Mouse (Mus musculus): ENCODE data around the gene Ephb1. TPM values are rescaled to one million over a fixed set of nuclear protein-coding genes. Genes with fewer than 3 reads are reported as not detected.

The Ephb1 gene
- polyA plus RNA-seq, 1 experiment: 2.7 TPM

GRCm38 (mm10) chr9:102297176-102297575 lies 57.3 kb downstream of the Ephb1 start:
- H3K4me1 ChIP-seq (ENCODE audit: control insufficient read depth, insufficient read depth, low read length): no peaks in the 10 kb centered on the region
- H3K27ac ChIP-seq (ENCODE audit: insufficient read depth, low read depth, low read length): no peak overlapping the region
- no peak overlapping the region for H3K4me3 ChIP-seq (ENCODE audit: insufficient read depth, low read depth, low read length)
- DNase-seq: no peak
- TF ChIP-seq POLR2A (IDR thresholded peaks at IDR 0.05; ENCODE audit: low read depth, low read length) (no peak), CTCF (conservative IDR thresholded peaks at IDR 0.05; ENCODE audit: insufficient read depth, insufficient read length, low read depth, low read length) (no peak)
- WGBS: 76% methylated on average over 3 of the region's 3 CpGs
- no peaks in the 10 kb centered on the region for H3K36me3 ChIP-seq (ENCODE audit: control insufficient read depth, insufficient read depth, low read length)
- no peaks in the 10 kb centered on the region for H3K27me3 ChIP-seq (replicated peaks; ENCODE audit: control insufficient read depth, insufficient read depth, low read length)

DNA sequence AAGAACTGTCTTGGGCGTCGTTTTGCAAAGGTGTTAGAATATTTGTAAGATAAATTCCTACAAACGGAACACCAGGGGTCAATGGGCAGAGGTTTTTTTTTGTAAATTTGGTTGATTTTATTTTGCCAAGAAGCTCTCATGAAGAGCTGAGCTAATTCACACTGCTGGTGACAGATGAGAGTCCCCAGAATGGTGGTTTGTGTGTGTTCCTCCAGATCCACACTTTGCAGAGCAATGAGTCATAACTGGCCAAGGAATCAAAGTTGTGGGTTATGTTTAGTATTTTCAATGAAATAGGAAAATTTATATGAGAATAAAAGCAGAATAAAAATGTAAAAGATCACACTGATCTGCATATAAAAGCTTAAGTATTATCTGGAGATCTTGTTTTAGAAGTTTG lies 60.9 kb downstream of the Ephb1 start:
- Histone ChIP-seq H3K27me3 (replicated peaks; ENCODE audit: control insufficient read depth, insufficient read depth, low read length) (no peaks in the 10 kb centered on the region), H3K36me3 (ENCODE audit: control insufficient read depth, insufficient read depth, low read length) (no peaks in the 10 kb centered on the region), H3K4me1 (ENCODE audit: control insufficient read depth, insufficient read depth, low read length) (no peaks in the 10 kb centered on the region), H3K4me3 (ENCODE audit: insufficient read depth, low read depth, low read length) (no peak overlapping the region), H3K27ac (ENCODE audit: insufficient read depth, low read depth, low read length) (no peak overlapping the region)
- TF ChIP-seq CTCF (conservative IDR thresholded peaks at IDR 0.05; ENCODE audit: insufficient read depth, insufficient read length, low read depth, low read length) (no peak), POLR2A (IDR thresholded peaks at IDR 0.05; ENCODE audit: low read depth, low read length) (no peak)
- 85% methylated on average over 3 of the region's 3 CpGs for WGBS
- no peak for DNase-seq

DNA sequence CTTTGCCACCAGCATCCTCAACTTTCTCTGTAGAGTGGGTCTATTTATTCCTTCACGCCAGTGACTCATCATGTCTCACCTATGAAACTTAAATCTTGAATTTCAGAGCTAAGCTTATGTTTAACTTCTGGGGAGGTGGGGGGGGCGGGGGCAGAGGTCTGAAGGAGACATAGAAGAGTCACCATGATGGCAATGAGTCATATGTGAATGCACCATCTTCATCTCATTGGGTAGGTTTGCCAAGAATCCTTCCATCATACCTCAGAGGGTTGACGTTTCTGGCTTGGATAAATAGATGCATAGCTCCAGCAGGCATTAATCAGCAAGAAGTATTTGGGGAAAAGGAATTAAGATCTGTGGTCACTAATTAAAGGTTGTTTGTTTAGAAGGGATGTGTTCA lies 63.3 kb downstream of the Ephb1 start:
- no peak for TF ChIP-seq CTCF (conservative IDR thresholded peaks at IDR 0.05; ENCODE audit: insufficient read depth, insufficient read length, low read depth, low read length)
- no peak for TF ChIP-seq POLR2A (IDR thresholded peaks at IDR 0.05; ENCODE audit: low read depth, low read length)
- no peaks in the 10 kb centered on the region for H3K27me3 ChIP-seq (replicated peaks; ENCODE audit: control insufficient read depth, insufficient read depth, low read length)
- H3K27ac ChIP-seq (ENCODE audit: insufficient read depth, low read depth, low read length): no peak overlapping the region
- no peaks in the 10 kb centered on the region for H3K4me1 ChIP-seq (ENCODE audit: control insufficient read depth, insufficient read depth, low read length)
- no peak overlapping the region for H3K4me3 ChIP-seq (ENCODE audit: insufficient read depth, low read depth, low read length)
- no peak for DNase-seq
- 83% methylated on average over 3 of the region's 3 CpGs for WGBS
- H3K36me3 ChIP-seq (ENCODE audit: control insufficient read depth, insufficient read depth, low read length): no peaks in the 10 kb centered on the region

DNA sequence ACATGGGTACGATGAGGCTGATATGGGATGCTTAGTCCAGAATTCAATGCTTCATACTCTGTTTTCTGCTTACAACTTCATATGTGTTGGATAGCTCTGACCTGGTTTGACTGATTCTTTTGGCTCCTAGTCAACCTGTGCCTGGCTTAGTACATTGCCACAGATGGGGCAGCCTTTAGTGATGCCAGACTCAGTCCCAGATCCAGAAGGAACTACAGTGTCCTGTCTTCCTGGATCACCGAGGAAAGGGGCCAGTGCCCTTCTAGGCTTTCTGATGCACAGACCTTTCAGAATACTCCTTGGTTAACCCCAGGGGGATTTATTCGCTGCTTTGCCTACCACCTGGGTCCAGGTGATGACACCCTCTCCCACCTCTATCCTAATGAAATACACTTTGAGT lies 66.1 kb downstream of the Ephb1 start:
- H3K27me3 ChIP-seq (replicated peaks; ENCODE audit: control insufficient read depth, insufficient read depth, low read length): no peaks in the 10 kb centered on the region
- TF ChIP-seq CTCF (conservative IDR thresholded peaks at IDR 0.05; ENCODE audit: insufficient read depth, insufficient read length, low read depth, low read length) (no peak), POLR2A (IDR thresholded peaks at IDR 0.05; ENCODE audit: low read depth, low read length) (no peak)
- WGBS: 88% methylated on average over 3 of the region's 3 CpGs
- H3K4me3 ChIP-seq (ENCODE audit: insufficient read depth, low read depth, low read length): no peak overlapping the region
- H3K36me3 ChIP-seq (ENCODE audit: control insufficient read depth, insufficient read depth, low read length): no peaks in the 10 kb centered on the region
- no peak for DNase-seq
- H3K4me1 ChIP-seq (ENCODE audit: control insufficient read depth, insufficient read depth, low read length): no peaks in the 10 kb centered on the region
- no peak overlapping the region for H3K27ac ChIP-seq (ENCODE audit: insufficient read depth, low read depth, low read length)

GRCm38 (mm10) chr9:102275931-102276330 lies 78.6 kb downstream of the Ephb1 start:
- no peak overlapping the region for H3K4me3 ChIP-seq (ENCODE audit: insufficient read depth, low read depth, low read length)
- no peaks in the 10 kb centered on the region for H3K27me3 ChIP-seq (replicated peaks; ENCODE audit: control insufficient read depth, insufficient read depth, low read length)
- 79% methylated on average over 3 of the region's 3 CpGs for WGBS

DNA sequence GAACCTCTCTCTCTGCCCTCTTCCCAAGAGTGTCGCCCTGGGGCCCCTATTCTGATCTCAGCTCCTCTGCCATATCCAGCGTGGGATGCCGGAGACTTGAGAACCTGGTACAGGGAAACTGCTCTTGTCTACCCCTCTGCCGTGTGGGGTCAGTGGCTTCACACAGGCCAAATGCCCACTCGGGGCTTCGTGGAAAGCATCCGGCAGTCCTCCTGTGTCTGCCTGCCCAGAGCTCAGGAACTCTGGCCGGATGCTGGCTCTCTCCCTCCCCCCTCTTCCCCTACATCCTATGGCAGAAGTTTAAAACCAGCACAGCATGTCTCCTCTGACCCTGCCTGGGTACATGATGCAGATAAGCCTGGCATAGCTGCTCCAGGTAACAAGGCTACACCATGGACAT lies 80.5 kb downstream of the Ephb1 start:
- 55% methylated on average over 8 of the region's 8 CpGs for WGBS
- no peak overlapping the region for H3K4me3 ChIP-seq (ENCODE audit: insufficient read depth, low read depth, low read length)
- H3K27ac ChIP-seq (ENCODE audit: insufficient read depth, low read depth, low read length): no peak overlapping the region
- DNase-seq: no peak
- H3K27me3 ChIP-seq (replicated peaks; ENCODE audit: control insufficient read depth, insufficient read depth, low read length): no peaks in the 10 kb centered on the region
- no peaks in the 10 kb centered on the region for H3K36me3 ChIP-seq (ENCODE audit: control insufficient read depth, insufficient read depth, low read length)
- H3K4me1 ChIP-seq (ENCODE audit: control insufficient read depth, insufficient read depth, low read length): no peaks in the 10 kb centered on the region; the same call in 1 of the 2 replicates
- TF ChIP-seq CTCF (conservative IDR thresholded peaks at IDR 0.05; ENCODE audit: insufficient read depth, insufficient read length, low read depth, low read length) (no peak), POLR2A (IDR thresholded peaks at IDR 0.05; ENCODE audit: low read depth, low read length) (no peak)

More at GRCm38 (mm10) chr9:102275931-102276330, 78.6 kb downstream of the Ephb1 start:
- TF ChIP-seq POLR2A (IDR thresholded peaks at IDR 0.05; ENCODE audit: low read depth, low read length) (no peak), CTCF (conservative IDR thresholded peaks at IDR 0.05; ENCODE audit: insufficient read depth, insufficient read length, low read depth, low read length) (no peak)
- Histone ChIP-seq H3K4me1 (ENCODE audit: control insufficient read depth, insufficient read depth, low read length) (no peaks in the 10 kb centered on the region; the same call in 1 of the 2 replicates), H3K27ac (ENCODE audit: insufficient read depth, low read depth, low read length) (no peak overlapping the region), H3K36me3 (ENCODE audit: control insufficient read depth, insufficient read depth, low read length) (no peaks in the 10 kb centered on the region)
- DNase-seq: no peak

- H3K36me3 ChIP-seq (ENCODE audit: control insufficient read depth, insufficient read depth, low read length): no peaks in the 10 kb centered on the region
- H3K27ac ChIP-seq (ENCODE audit: insufficient read depth, low read depth, low read length): no peak overlapping the region
- H3K27me3 ChIP-seq (replicated peaks; ENCODE audit: control insufficient read depth, insufficient read depth, low read length): no peaks in the 10 kb centered on the region
- no peak for DNase-seq
- no peaks in the 10 kb centered on the region; the same call in 1 of the 2 replicates for H3K4me1 ChIP-seq (ENCODE audit: control insufficient read depth, insufficient read depth, low read length)
- WGBS: 76% methylated on average over 6 of the region's 6 CpGs
- TF ChIP-seq CTCF (conservative IDR thresholded peaks at IDR 0.05; ENCODE audit: insufficient read depth, insufficient read length, low read depth, low read length): no peak
- H3K4me3 ChIP-seq (ENCODE audit: insufficient read depth, low read depth, low read length): no peak overlapping the region
These were observed 81.1 kb downstream of the Ephb1 start for GRCm38 (mm10) chr9:102273469-102273808.
